Mouse (Mus musculus) limb, embryonic 14.5 days (tissue): Measurements from ENCODE around the gene Csf2rb2. TPM values are rescaled to one million over a fixed set of nuclear protein-coding genes. Genes with fewer than 3 reads are reported as not detected.
"Not testable (repeated sequence)": the region's sequence is repeated elsewhere in the genome, so short reads cannot be mapped to it uniquely, and the experiment has no call there.

ENCODE experiments used
- ATAC-seq: fragments of 200-750 bp; cut with Nextera tagmentation; 2 replicates; pipeline ENCODE4 v1.8.0; 2017; ENCODE audit warnings: low read depth, moderate number of reproducible peaks, moderate TSS enrichment; ENCODE audit not compliant: low FRiP score
- DNase-seq: peaks from one replicate; pipeline ENCODE4 v3.0.0-alpha.2; 2015; ENCODE audit warnings: low spot score
- H3K27ac ChIP-seq: fragments of 300-500 bp; sonication (generic); replicated peaks from 2 replicates; pipeline ENCODE4 v1.5.1; 2014; ENCODE audit warnings: low read depth, mild to moderate bottlenecking, low read length, moderate library complexity, mixed read lengths
- H3K27me3 ChIP-seq: fragments of 300-500 bp; sonication (generic); 2 replicates; pipeline ENCODE4 v1.6.1; 2014; ENCODE audit warnings: low read length, mixed read lengths; ENCODE audit not compliant: control insufficient read depth, insufficient read depth
- H3K36me3 ChIP-seq: fragments of 300-500 bp; sonication (generic); 2 replicates; pipeline ENCODE4 v1.6.1; 2014; ENCODE audit warnings: mild to moderate bottlenecking, low read length, moderate library complexity, mixed read lengths; ENCODE audit not compliant: control insufficient read depth, insufficient read depth
- H3K4me1 ChIP-seq: fragments of 300-500 bp; sonication (generic); 2 replicates; pipeline ENCODE4 v1.6.1; 2014; ENCODE audit warnings: antibody characterized with exemption, low read length, mixed read lengths; ENCODE audit not compliant: control insufficient read depth, insufficient read depth
- H3K4me2 ChIP-seq: fragments of 300-500 bp; sonication (generic); replicated peaks from 2 replicates; pipeline ENCODE4 v1.6.1; 2014; ENCODE audit warnings: low read depth, mild to moderate bottlenecking, low read length, moderate library complexity; ENCODE audit not compliant: severe bottlenecking
- H3K4me3 ChIP-seq: fragments of 300-500 bp; sonication (generic); replicated peaks from 2 replicates; pipeline ENCODE4 v1.5.1; 2014; ENCODE audit warnings: low read length
- H3K9ac ChIP-seq: fragments of 300-500 bp; sonication (generic); 2 replicates; pipeline ENCODE4 v1.6.1; 2014; ENCODE audit warnings: mild to moderate bottlenecking, low read depth, low read length, moderate library complexity; ENCODE audit not compliant: severe bottlenecking
- H3K9me3 ChIP-seq: fragments of 300-500 bp; sonication (generic); 2 replicates; pipeline ENCODE4 v1.6.1; 2016; ENCODE audit warnings: low read length; ENCODE audit not compliant: control insufficient read depth
- POLR2A ChIP-seq: fragments of 200-500 bp; IDR thresholded peaks from 2 replicates; pipeline ENCODE4 v1.8.0; 2012; ENCODE audit warnings: inconsistent platforms, mild to moderate bottlenecking, moderate library complexity, borderline replicate concordance; ENCODE audit not compliant: insufficient read depth, insufficient read length; ENCODE audit errors: extremely low read depth
- WGBS: fragments of 180-500 bp; shearing (Covaris S2); extraction: QIAGEN DNeasy Blood & Tissue Kit; methylation state at CpG from one replicate; pipeline ENCODE4 v1.1.7; 2014; 5-methylcytosine and 5-hydroxymethylcytosine counted together
- polyA plus RNA-seq, 2 experiments: library from polyadenylated mRNA; depleted of rRNA in 1 of 2; stranded (reverse) in 1 of 2; unstranded in 1 of 2; fragments of >200 nt; fragmentation: Nextera tagmentation in 1 of 2; extraction: Ambion mirVana in 1 of 2; gene quantifications; 2 replicates each; pipeline versions ENCODE4 v1.2.1 to v1.2.3; 2012 to 2014

The Csf2rb2 gene
- polyA plus RNA-seq, 2 experiments = 0.59 to 1.6 TPM

DNA sequence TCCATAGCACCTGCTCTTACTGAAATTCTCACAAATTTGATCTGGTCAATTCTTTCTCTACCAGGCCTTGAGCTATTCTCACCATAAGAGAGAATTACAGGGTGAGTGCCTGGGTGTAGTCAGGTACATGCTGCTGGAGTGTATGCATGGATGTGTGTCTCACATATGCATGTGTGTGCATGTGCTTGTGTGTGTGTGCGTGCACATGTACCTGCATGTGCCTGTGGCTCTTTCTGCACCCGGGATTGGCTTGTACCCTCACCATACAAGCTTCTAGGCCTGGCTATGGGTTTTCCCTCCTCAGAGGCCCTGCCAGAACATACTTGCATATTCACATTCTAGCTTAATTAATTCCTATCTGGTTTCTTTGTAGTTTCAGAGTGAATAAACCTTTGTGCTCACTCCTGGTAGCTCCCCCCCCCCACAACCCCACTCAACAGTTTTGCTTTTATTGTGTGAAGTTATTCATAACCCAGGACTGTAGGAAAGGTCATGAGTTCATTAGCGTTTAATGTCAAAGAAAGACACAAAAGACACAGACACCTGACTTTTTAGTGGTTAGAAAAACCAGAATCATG lies 23.1 kb upstream of the Csf2rb2 start:
- DNase-seq = no peak
- Histone ChIP-seq H3K27ac (no peak overlapping the region), H3K9ac (no peak overlapping the region), H3K4me1 (no peaks in the 10 kb centered on the region), H3K27me3 (no peaks in the 10 kb centered on the region), H3K9me3 (no peaks in the 10 kb centered on the region), H3K4me3 (no peak overlapping the region), H3K36me3 (no peaks in the 10 kb centered on the region), H3K4me2 (no peak overlapping the region)
- no peak for ATAC-seq
- TF ChIP-seq POLR2A = no peak
- 79% methylated on average over 3 of the region's 3 CpGs for WGBS

DNA sequence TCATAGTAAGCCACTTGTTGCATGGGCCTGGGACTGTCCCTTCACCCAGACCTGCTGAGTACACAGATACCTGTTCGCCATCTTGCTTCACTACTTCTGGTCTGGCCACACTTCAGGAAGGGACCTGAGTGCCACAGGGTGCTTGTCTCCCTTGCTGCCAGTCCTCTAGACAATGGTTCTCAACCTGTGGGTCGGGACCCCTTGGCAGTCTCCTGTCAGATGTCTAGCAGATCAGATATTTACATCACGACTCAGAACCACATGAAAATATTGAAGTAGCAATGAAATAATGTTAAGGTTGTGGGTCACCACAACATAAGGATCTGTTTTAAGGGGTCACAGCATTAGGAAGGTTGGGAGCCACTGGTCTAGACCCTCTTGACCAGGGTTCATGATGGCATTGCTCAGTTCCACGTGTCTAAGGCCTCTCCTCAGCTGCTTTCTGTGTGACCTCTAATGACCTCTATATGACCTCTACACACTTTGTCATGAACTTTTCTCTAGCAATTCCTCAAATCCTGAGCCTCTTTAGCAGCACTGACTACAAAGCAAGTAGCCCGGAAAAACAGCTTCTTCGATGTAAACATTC lies 22.3 kb upstream of the Csf2rb2 start:
- H3K27me3 ChIP-seq, H3K27ac ChIP-seq, H3K9me3 ChIP-seq, H3K36me3 ChIP-seq, DNase-seq, H3K9ac ChIP-seq, H3K4me1 ChIP-seq, ATAC-seq, H3K4me3 ChIP-seq, H3K4me2 ChIP-seq: not testable (repeated sequence)
- 83% methylated on average over 6 of the region's 6 CpGs for WGBS

DNA sequence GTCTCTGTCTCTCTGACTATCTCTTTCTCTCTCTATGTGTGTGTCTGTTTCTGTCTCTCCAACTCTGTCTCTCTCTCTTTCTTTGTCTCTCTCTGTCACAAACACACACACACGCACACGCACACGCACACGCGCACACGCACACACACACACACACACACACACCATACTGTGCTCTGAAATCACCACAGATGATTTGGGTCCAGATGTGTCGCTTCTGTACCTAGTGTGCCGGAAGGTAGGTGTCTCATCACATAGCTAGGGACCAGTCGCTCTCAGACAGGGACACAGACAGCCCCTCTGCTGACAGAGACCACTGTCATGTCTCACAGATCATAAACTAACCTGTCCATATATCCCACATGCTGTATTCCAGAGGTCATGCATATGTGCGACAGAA lies 21.2 kb upstream of the Csf2rb2 start:
- H3K9ac ChIP-seq = no peak overlapping the region
- H3K4me1 ChIP-seq = no peaks in the 10 kb centered on the region
- H3K4me2 ChIP-seq = no peak overlapping the region
- H3K36me3 ChIP-seq = no peaks in the 10 kb centered on the region
- H3K27ac ChIP-seq = no peak overlapping the region
- ATAC-seq (no peak), DNase-seq (no peak)
- H3K4me3 ChIP-seq = no peak overlapping the region
- no peaks in the 10 kb centered on the region for H3K9me3 ChIP-seq
- TF ChIP-seq POLR2A = no peak
- WGBS = 86% methylated on average over 10 of the region's 10 CpGs
- H3K27me3 ChIP-seq = no peaks in the 10 kb centered on the region

DNA sequence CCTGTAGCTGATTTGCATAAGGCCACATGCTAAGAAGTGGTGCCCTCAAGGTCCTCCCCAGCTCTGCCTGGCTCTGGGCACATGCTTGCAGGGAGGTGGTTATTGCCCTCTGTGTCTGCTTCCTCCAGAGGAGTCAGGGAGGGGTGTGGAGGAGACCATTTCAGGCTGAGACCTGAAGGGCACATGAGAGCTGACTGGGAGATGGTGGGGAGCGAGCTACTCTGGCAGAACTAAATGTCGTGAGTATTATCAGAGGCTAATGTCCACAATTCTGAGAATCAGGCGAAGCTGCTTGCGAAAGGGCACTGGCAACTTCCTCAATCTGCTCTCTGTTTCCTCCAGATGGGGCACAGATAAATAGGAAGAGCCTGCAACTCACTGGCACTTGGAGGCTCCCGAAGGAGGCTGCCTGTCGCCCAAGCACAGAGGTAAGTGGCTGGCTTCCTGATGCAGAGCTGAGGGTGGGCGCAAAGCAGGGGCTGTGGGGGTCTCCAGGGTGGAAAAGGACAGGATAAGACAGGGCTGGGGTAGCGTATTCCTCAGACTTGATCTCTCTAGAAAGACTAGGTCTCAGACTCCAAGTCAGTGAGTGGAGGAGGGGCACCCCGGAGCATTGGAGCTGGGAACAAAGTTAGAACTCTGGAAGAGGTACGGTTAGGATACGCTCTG lies 20.3 kb upstream of the Csf2rb2 start, which contains the start of gene Csf2rb:
Gene Csf2rb (plus strand): TSS at position 82 of the 669 bp plus-strand sequence.
- WGBS = 78% methylated on average over 11 of the region's 11 CpGs
- Histone ChIP-seq H3K27ac (no peak within 1 kb of the TSS), H3K27me3 (no peaks in the 10 kb centered on the region), H3K36me3 (no peaks in the 10 kb centered on the region), H3K9ac (no peak within 1 kb of the TSS), H3K4me1 (no peaks in the 10 kb centered on the region), H3K4me2 (no peak within 1 kb of the TSS), H3K4me3 (no peak within 1 kb of the TSS), H3K9me3 (no peaks in the 10 kb centered on the region)
- DNase-seq (no peak), ATAC-seq (no peak)
- no peak for TF ChIP-seq POLR2A

DNA sequence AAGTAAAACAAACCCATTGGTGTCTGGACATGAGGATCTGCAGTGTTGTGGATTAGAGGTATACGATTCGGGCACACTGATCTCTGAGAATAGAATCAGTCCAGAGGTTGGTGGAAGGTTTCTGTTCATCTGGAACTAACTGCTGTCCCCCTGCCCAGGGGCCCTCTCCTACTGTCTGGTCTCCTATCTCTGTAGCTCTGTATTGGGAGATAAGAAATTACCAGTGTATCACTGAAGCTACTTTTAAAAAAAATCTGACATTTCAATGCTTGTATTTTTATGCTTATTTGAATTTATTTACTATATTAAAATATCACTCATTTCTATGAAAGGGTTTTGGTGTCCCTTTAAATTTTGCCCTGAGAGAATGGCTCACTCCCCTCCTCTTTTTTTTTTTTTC lies 18.8 kb upstream of the Csf2rb2 start:
- no peak overlapping the region for H3K9ac ChIP-seq
- DNase-seq (no peak), ATAC-seq (no peak)
- H3K4me2 ChIP-seq = no peak overlapping the region
- no peaks in the 10 kb centered on the region for H3K27me3 ChIP-seq
- H3K4me1 ChIP-seq = no peaks in the 10 kb centered on the region
- H3K9me3 ChIP-seq = no peaks in the 10 kb centered on the region
- no peak overlapping the region for H3K27ac ChIP-seq
- 84% methylated on average over 2 of the region's 2 CpGs for whole genome bisulfite sequencing
- no peak for TF ChIP-seq POLR2A
- no peak overlapping the region for H3K4me3 ChIP-seq
- H3K36me3 ChIP-seq = no peaks in the 10 kb centered on the region

DNA sequence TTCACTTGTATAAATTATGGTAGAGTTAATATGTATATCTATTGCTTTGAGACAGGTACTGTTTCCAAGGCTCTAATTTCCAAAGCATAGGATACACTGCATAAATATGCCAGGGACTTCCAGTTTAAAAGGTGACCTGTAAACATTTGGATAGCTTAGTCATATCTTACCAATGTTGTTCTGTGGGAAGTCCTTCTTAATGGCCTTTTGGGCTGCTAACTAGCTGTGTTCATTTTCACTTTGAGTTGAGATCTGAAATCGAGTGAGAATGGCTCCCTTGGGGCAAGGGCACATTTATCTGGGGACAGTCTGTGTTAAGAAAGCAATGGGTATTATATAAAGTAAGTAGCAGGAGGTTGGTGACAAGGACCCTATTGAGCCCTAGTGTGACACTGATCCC lies 17.8 kb upstream of the Csf2rb2 start:
- no peaks in the 10 kb centered on the region for H3K36me3 ChIP-seq
- no peak overlapping the region for H3K9ac ChIP-seq
- H3K4me1 ChIP-seq = no peaks in the 10 kb centered on the region
- no peaks in the 10 kb centered on the region for H3K27me3 ChIP-seq
- no peak overlapping the region for H3K4me2 ChIP-seq
- TF ChIP-seq POLR2A = no peak
- H3K27ac ChIP-seq = no peak overlapping the region
- H3K9me3 ChIP-seq = no peaks in the 10 kb centered on the region
- DNase-seq = no peak
- no peak overlapping the region for H3K4me3 ChIP-seq
- 62% methylated on average over 1 of the region's 1 CpGs for WGBS
- ATAC-seq = no peak
